Mouse (Mus musculus) lung, postnatal 0 days (tissue): Measurements from ENCODE around the gene Terf2ip.

Source experiments
- CTCF ChIP-seq: IDR thresholded peaks from 2 replicates; pipeline ENCODE4 v1.5.1; 2016; ENCODE audit warnings: antibody characterized with exemption, mild to moderate bottlenecking
- EP300 ChIP-seq: IDR thresholded peaks from 2 replicates; pipeline ENCODE4 v1.6.1; 2016; ENCODE audit warnings: antibody characterized with exemption, mild to moderate bottlenecking, control low read depth

DNA sequence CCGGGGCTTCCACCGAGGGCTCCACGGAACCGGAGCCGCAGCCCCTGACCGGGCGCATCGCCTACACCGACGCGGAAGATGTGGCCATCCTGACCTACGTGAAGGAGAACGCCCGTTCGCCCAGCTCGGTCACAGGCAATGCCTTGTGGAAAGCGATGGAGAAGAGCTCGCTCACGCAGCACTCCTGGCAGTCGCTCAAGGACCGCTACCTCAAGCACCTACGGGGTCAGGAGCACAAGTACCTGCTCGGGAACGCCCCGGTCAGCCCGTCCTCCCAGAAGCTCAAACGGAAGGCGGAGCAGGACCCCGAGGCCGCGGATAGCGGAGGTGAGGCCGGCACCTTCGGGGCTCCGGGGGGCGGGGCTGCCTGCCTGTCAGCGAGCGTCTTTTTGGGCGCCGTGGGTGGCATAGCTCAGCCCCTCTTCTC is 631 bp downstream of the Terf2ip start:
- TF ChIP-seq CTCF (no peak), EP300 (no peak)
